Mouse (Mus musculus) right cerebral cortex, adult 18-20 months (tissue): ENCODE results near the gene Myadm.

Experiments
- DNase-seq: peaks from one replicate; pipeline ENCODE4 v3.0.0; 2022; ENCODE audit warnings: mixed read lengths

Myadm gene

DNA sequence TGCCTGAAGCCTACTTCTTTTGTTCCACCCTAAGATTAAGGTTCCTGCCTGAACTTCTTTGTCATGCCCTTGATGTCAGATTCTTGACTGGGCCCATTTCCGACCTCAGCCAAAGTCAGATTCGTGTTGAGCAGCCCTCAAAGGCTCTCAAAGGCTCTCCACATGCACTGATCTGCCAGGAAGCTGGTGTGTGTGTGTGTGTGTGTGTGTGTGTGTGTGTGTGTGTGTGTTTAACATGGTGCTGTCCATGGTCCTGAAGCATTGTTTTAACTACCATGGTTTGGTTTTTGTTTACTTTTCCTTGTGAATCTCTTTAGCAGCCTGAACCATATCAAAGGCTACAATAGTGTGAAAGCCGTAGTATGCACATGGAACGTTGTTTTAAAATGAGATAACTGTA, 39.1 kb downstream of the Myadm start:
- DNase-seq, result no peak

DNA sequence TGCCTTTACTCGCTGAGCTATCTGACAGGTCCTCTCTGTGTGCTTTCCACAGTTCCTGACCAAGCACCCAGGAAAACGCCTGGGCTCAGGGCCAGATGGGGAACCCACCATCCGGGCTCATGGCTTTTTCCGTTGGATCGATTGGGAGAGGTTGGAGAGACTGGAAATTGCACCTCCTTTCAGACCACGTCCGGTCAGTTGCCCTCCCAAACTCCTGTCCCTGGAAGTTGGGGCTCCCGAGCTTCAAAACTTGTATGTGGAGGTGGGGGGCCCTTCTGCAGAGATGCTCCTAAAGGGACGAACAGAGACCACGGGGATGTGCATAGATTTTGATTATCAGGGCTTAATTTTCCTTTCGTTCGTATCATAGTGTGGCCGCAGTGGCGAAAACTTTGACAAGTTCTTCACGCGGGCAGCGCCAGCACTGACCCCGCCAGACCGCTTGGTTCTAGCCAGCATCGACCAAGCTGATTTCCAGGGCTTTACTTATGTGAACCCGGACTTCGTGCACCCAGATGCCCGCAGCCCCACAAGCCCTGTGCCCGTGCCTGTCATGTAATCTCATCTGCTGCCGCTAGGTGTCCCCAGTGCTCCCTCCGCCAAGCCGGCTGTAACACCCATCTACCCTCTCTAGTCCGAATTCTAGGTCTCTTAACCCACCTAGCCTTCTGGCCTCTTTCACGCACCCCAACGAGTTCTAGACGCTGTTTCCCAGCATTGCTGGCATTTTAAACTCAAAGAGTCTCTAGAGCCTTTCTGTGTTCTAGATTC, 41.1 kb downstream of the Myadm start:
- peak; percentile 86 for DNase-seq

DNA sequence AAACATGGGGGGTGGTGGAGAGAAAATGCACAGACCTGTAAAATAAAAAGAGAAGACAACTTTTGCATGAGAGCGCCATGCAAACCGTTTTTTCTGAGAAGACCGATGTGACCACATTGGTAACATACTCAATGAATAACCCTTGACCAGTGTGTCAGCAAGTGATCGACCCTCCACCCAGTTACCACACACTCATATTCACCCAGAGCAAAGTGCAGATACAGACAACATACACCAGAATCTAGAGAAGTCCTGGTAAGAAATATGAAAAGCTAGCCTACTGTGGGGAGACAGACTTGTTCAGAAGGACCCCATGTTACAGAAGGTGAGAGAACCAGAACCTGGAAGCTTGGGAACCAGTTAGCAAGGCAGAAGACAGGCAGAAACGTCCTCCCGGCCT, 42.3 kb downstream of the Myadm start:
- DNase-seq, result no peak

DNA sequence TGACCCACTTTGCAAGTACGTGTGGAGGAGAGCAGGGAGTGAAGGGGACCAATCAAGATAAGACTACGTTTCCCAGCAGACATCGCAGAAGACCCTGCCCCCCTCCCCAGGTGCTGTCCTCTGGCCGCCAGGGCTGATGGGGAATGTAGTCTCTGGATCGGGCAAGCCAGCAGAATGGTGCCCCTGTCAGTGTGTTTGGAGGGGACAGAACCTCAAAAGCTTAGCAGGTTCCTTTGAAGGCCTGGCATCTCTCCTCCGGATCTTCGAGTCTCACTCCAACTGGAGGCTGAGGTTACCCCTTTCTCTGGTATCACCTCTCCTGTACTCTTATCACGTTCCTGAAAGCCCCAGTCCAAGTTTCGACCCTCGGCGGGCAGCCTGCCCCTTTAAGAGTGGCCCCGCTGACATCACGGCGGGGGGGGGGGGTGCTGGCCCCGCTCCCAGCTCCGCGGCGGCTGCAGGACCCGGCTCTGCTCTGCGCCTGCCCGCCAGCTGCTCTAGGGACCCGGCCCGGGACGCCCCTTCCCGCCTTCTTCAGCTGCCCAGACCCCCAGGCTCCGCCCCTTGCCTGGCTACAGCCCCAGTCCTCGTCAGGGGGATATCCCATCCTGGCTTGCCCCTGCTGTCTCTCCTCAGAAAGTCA, 42.8 kb downstream of the Myadm start:
- DNase-seq, result peak; percentile 94

DNA sequence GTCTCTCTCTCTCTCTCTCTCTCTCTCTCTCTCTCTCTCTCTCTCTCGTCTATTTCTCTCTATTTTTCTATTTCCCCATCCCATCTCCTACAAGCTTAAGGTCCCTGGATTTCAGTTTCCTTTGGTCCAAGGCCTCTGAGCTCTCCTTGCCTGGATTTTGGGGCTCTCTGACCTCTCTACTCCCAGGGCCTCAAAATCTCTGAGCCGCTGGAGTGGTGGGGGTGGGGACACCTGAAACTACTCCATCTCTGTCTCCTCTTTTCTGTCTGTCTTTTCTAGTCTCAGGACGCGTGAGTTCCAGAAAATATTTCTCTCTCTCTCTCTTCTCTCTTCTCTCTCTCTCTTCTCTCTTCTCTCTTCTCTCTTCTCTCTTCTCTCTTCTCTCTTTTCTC, 43.3 kb downstream of the Myadm start:
- no peak for DNase-seq

DNA sequence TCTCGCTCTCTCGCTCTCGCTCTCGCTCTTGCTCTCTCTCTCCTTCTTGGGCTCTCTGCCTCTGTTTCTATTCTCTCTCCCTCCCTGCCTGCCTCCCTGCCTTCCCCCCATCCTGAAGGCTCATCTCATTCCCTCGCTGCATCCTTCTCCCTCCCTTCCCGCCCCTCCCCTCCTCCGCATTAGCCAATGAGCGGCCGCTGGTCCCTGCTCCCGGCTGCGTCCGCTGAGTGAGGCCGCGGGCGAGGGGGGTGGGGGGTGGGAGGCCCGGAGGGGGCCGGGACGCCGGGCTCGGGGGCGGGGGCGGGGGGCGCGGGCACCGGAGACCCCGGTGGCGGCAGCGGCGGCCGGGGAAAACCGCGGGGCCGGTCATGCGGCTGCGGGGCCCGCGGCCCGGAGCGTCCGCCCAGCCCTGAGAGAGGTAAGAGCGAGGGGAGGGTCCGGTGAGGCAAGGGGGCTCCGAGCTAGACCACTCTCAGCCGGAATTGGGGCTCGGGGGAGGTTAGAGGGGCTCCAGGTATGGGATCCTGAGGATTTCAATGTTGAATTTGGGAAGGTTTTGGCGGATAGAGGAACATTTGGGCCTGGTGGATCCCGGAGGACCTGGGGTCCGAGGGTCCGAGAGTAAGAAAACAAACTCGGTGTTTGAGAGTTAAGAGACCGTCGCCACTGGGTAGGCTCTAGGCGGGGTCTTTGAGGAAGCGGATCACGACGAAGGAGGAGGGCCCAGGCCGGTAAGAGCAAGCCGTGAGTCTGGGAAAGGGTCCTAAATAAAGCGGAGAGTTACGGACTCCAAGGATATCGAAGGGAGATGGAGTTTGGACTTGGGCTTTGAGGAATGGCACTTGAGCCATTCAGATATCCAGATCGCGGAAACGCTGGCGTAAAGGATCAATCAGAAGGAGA, 44.0 kb downstream of the Myadm start, which contains the start of gene Cacng7:
TSS of gene Cacng7 (plus strand) at position 337 of the 903 bp plus-strand sequence.
- peak; percentile 75 for DNase-seq

DNA sequence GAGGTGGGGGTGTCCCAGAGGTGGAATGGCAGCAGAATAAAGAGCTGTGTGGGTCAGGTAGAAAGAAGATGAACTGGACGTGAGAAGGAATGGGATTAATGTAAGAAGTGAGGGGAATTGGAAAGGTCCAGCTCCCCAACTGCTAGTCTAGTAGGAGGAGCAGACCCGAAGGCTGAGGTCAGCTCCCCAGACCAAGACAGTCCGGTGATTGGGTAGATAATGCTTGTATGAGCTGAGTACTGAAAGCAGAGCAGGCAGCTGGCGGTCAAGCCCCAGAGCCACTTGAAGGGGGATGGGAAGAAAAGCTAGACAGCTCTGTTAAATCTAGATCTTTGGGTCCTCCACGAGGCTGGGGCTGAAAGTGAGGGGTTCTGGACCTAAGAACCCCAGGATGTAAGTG, 44.7 kb downstream of the Myadm start:
- no peak for DNase-seq

DNA sequence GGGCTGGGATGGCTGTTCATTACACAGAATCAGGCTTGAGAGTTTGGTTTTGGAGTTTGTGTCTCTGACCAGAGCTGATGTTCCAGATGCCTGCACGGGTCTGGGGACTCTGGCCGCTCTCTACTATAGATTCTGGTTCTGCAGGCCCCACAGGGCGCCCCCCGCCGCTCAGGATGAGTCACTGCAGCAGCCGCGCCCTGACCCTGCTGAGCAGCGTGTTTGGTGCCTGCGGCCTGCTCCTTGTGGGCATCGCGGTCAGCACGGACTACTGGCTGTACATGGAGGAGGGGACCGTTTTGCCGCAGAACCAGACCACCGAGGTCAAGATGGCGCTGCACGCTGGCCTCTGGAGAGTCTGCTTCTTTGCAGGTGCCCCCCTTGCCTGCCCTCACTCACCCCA, 47.5 kb downstream of the Myadm start:
- no peak for DNase-seq

DNA sequence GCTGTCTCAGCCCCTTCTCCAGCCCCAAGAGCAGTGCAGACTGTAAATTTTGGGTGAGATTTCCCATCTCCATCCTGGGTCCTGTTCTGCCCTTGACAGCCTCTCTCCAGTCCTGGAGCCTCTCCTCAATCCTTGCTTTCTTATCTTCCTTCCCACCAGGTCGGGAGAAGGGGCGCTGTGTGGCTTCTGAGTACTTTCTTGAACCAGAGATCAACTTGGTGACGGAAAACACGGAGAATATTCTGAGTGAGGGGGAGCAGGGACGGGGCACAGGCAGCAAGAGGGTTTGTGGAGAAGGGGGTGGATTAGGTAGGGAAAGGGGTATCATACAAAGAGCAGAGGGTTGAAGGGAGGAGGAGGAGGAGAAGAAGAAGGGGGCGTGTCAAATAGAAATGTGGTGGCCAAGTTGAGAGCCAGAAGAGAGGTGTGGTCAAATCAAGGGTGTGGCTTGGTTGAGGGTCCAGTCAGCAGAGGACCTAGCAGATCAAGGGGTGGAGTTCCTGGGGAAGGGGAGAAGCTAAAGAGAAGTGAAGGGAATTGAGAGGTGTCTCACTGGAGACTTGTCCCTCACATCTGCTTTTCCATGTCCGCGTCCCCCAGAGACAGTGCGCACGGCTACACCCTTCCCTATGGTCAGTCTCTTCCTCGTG, 49.5 kb downstream of the Myadm start:
- no peak for DNase-seq

DNA sequence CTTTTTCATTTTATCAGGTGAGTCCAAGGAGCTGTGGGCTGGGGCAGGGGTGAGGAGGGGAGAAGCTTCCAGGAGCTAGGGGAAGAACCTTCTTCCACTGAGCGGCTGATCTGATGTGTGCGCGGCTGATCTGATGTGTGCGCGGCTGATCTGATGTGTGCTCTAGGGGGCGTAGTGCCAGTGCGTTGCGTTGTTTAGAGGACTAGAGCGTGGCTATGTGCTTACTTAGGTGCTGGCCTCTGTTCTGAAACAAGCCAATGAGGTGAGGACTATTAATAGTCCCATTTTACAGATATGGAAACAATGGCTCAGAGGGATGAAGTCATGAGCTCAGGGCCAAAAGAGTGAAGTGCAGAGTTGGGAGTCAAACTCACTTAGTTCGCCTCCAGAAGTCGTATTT, 50.1 kb downstream of the Myadm start:
- DNase-seq, result no peak

DNA sequence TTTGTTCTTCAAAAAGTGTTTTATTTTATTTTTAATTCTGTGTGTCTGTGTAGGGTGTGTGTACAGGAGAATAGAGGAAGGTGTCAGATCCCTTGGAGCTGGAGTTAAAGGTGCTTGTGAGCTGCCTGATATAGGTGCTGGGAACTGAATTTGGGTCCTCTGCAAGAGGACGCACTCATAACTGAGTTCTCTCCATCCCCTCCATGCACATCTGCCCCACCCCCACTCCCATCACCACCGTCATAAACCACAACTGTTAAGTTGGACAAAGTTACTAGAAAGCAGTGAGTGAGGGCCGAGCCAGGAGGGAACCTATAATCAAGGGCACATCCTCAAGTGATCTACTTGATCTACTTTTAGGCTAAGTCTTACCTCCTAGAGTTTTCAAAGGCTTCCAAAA, 55.0 kb downstream of the Myadm start:
- DNase-seq, result no peak

DNA sequence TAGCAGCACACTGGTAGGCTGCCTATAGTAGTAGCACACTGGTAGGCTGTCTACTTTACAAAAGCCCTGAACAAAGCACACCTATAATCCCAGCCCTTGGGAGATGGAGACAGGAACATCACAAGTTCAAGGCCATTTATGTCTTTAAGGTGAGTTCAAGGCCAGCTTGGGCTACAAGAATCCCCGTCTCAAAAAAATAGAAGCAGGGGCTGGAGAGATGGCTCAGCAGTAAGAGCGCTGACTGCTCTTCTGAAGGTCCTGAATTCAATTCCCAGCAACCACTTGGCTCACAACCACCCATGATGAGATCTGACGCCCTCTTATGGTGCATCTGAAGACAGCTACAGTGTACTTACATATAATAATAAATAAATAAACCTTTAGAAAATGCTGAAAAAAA, 56.4 kb downstream of the Myadm start:
- no peak for DNase-seq

DNA sequence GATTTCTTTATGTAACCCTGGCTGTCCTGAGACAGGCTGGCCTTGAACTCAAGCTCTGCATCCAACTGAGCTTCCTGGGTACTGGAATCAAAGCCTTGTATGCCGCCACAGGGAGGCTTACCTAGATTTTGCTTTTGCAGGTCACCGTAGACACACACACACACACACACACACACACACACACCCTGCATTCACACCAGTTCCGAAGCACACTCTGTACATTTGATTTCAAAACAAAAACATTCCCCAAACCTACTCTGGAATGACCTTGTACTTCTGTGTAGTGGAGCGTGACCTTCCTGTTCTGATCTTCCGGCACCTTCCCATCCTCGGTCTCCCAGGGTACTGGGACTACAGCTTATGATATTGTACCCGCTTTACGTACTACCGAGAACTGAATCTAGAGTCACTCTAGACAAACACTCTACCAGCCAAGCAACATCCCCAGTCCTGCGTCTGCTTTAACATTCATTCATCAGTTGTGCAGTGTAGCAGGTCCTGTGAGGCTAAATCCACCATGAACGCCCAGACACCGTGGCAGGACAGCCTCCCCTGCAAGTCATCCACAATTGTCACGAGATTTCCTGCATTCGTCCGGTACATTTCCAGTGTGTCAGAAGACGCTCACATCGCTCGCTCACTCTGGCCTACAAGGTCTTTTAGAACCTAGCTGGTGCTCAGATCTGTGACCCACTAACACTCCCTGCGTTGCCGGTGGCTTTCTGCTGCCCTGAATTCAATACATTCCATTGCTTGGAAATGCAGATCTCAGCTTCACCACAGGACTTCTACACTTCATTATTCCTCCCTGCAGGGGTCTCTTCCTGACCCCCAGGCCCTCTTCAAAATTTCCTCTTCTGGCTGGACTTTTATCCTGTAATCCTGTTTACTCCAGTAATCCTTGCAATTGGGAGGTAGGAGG, 58.7 kb downstream of the Myadm start:
- DNase-seq, result no peak

DNA sequence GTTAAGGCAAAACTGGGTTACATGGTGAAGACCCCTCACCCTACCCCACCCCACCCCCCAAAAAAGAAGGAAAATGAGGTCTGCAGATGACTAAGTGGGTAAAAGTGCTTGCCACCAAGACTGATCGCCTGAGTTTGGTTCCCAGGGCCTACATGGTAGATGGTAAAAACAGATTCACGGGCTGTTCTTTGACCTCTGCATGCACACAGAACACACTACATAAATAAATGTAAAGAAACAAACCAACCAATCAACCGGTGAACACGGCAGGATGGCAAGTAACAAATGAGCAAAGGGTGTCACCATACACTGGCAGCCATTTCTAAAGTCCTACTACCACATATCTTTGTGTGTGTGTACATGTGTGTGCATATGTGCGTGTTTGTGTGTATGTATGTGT, 59.4 kb downstream of the Myadm start:
- DNase-seq, result no peak

DNA sequence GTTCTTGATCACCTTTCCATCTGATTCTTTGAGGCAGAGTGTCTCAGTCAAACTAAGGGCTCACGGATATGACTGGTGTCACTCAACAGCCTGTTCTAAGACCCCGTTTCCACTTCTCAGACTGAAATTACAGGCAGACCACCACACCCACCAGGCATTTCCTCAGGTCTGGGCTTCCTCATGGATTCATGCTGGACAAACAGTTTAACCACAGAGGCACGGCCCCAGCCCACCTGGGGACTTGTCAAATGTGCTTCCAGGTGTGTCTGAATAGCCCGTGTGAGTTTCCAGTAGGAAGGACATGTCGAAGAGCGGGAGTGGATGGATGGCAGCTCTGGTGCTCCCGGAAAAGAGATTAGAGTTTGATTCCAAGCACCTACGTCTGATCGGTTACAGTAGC, 60.9 kb downstream of the Myadm start:
- no peak for DNase-seq
